Mouse (Mus musculus) embryonic fibroblast, embryonic 13.5 days (primary cell): Measurements from ENCODE around the gene Tab1. TPM values are rescaled to one million over a fixed set of nuclear protein-coding genes. Genes with fewer than 3 reads are reported as not detected.
"Not testable (repeated sequence)": the region's sequence is repeated elsewhere in the genome, so short reads cannot be mapped to it uniquely, and the experiment has no call there.

Source experiments
- H3K27ac ChIP-seq: 2 replicates; pipeline ENCODE4 v1.5.1; 2012; ENCODE audit warnings: low read length, control low read depth, inconsistent platforms; ENCODE audit not compliant: insufficient read depth
- H3K4me1 ChIP-seq: 2 replicates; pipeline ENCODE4 v1.6.1; 2011; ENCODE audit warnings: low read length; ENCODE audit not compliant: control insufficient read depth, insufficient read depth
- H3K4me3 ChIP-seq: 2 replicates; pipeline ENCODE4 v1.5.1; 2011; ENCODE audit warnings: mild to moderate bottlenecking, control low read depth, low read length; ENCODE audit not compliant: insufficient read depth
- CTCF ChIP-seq: IDR thresholded peaks from 2 replicates; pipeline ENCODE4 v1.5.1; 2011; ENCODE audit warnings: mild to moderate bottlenecking, control low read depth, low read length, moderate library complexity, borderline replicate concordance; ENCODE audit not compliant: insufficient read depth
- POLR2A ChIP-seq: IDR thresholded peaks from 2 replicates; pipeline ENCODE4 v1.6.1; 2011; ENCODE audit warnings: low read depth, mild to moderate bottlenecking, control low read depth, low read length, moderate library complexity
- polyA plus RNA-seq: library from polyadenylated mRNA; stranded (reverse); fragments of >200 nt; gene quantifications from 2 replicates; pipeline ENCODE4 v1.2.4, GENCODE M21; 2011; ENCODE audit warnings: low read depth; ENCODE audit not compliant: missing spikeins, insufficient read length

The Tab1 gene
- polyA plus RNA-seq, 1 experiment = 12.2 TPM

DNA sequence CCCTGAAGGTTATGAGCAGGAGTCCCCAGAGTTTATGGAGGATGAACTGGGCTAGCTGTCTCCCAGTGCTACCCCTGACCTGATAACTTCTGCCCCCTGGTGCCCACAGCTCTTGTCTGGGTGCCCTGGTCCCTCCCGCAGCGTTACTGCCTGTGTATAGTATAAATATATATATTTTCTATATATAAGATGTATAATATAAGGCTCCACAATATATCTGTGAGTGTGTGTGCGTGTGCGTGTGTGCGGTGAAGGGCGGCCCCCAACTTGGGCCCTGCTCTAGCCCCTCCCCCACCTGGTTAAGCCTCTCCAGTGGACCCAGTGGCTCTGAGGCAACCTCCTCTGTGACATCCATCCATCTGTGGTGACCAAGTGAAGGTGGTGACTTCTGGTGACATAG, 13.9 kb upstream of the Tab1 start:
- H3K4me1 ChIP-seq = no peaks in the 10 kb centered on the region; the same call in 1 of the 2 replicates
- TF ChIP-seq POLR2A = no peak
- no peak for TF ChIP-seq CTCF
- no peak overlapping the region for H3K4me3 ChIP-seq
- H3K27ac ChIP-seq = no peak overlapping the region

DNA sequence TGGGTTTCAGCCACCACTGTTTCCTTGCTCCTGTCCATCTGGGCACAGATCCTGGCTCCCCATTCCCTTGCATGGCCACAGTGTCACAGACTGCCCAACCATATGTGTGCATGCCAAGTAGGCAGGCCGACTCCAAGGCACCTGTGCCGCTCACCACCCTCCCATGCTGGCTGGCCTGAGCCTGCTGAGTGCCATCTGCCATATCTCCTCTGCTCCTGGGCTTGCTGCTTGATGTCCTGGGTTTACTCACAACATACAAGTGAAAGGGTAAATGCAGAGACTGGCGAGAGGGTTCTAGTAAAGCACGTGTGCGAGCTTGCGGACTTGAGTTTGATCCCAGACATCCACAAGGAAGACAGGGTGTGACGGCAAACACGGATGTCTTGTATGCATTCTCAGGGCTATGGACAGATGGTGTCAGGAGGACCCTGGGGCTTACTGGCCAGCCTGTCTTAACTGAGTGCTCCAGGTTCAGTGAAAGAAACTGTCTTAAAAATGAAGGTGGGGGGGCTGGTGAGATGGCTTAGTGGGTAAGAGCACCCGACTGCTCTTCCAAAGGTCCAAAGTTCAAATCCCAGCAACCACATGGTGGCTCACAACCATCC, 11.1 kb upstream of the Tab1 start:
- Histone ChIP-seq H3K4me1 (no peaks in the 10 kb centered on the region), H3K27ac (no peak overlapping the region), H3K4me3 (no peak overlapping the region)
- TF ChIP-seq POLR2A = no peak
- no peak for TF ChIP-seq CTCF

DNA sequence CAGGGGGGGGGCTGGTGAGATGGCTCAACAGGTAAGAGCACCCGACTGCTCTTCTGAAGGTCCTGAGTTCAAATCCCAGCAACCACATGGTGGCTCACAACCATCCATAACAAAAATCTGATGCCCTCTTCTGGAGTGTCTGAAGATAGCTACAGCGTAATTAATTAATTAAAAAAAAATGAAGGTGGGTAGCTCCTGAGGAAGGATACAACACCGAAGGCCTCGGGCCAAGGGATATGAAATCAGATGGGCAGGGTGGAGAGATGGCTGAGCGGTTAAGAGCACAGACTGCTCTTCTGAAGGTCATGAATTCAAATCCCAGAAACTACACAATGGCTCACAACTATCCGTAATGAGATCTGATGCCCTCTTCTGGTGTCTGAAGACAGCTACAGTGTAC, 10.5 kb upstream of the Tab1 start:
- not testable (repeated sequence) for H3K4me3 ChIP-seq, H3K27ac ChIP-seq, H3K4me1 ChIP-seq

DNA sequence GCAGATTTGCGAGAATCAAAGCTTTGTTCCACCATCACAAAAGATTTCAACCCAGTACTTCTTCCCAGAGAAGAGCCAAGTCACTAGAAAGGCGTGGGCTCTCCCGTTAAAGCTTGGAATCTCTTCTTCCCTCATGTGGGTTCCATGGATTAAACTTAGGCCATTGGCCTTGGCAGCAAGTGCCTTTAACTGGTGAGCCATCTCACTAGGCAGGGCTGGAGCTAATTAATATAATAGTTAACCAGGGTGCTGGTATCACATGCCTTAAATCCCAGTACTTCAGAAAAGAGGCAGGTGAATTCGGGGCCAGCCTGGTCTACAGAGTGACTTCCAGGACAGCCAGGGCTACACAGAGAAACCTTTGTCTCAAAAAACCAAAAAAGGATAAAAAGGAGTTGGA, 8.3 kb upstream of the Tab1 start:
- no peaks in the 10 kb centered on the region for H3K4me1 ChIP-seq
- TF ChIP-seq CTCF = no peak
- no peak for TF ChIP-seq POLR2A
- H3K27ac ChIP-seq = no peak overlapping the region
- no peak overlapping the region for H3K4me3 ChIP-seq

DNA sequence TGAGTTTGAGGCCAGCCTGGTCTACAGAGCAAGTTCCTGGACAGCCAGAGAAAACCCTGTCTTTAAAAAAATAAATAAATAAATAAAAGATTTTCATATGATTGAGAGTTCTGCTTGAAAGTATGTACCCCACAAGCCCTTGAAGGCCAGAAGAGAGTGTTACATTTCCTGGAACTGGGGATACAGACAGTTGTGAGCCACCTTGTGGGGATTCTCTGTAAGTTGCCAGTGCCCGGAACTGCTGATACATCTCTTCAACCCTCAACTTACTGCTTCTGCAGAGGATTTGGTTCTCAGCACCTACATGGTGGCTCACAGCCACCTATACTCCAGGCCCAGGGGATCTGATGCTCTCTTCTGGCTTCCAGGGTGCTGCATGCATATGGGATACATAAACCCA, 5.7 kb upstream of the Tab1 start:
- Histone ChIP-seq H3K4me1 (no peaks in the 10 kb centered on the region), H3K4me3 (no peak overlapping the region), H3K27ac (no peak overlapping the region)
- TF ChIP-seq POLR2A = no peak
- TF ChIP-seq CTCF = no peak

DNA sequence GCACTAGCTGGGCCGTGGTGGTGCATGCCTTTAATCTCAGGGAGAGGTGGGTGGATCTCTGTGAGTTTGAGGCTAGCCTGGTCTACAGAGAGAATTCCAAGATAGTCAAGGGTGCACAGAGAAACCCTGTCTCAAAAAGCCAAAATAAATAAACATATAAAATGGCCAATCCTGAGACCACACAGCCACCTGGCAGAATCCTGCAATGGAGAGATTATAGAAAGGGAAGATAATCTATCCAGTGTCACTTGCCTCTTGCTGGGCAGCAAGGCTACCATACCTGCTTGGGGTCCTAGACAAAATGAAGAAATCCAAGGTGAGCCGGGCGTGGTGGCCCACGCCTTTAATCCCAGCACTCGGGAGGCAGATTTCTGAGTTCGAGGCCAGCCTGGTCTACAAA, 2.9 kb upstream of the Tab1 start:
- no peak overlapping the region for H3K4me3 ChIP-seq
- no peaks in the 10 kb centered on the region for H3K4me1 ChIP-seq
- no peak for TF ChIP-seq POLR2A
- TF ChIP-seq CTCF = no peak
- no peak overlapping the region for H3K27ac ChIP-seq

DNA sequence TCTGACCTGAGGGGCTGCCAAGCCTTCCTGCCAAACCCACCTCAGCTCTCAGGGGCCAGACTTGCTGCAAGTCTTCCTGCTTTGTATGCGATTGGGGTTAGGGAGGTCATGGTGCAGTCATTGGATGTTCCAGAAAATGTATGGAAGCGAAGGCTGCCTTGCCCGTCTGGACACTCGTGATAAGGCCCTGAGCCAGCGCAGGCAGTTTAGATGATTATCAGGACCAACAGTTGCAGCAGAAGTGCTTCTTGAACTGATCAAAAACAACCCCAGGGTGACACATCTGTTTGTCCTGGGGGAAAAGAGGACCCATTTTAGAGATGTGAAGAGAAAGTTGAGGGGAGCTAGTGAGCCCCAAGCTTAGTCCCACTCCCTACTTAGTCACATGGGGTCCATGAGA, 2.2 kb upstream of the Tab1 start:
- Histone ChIP-seq H3K27ac (no peak overlapping the region), H3K4me1 (no peaks in the 10 kb centered on the region), H3K4me3 (no peak overlapping the region)
- no peak for TF ChIP-seq POLR2A

DNA sequence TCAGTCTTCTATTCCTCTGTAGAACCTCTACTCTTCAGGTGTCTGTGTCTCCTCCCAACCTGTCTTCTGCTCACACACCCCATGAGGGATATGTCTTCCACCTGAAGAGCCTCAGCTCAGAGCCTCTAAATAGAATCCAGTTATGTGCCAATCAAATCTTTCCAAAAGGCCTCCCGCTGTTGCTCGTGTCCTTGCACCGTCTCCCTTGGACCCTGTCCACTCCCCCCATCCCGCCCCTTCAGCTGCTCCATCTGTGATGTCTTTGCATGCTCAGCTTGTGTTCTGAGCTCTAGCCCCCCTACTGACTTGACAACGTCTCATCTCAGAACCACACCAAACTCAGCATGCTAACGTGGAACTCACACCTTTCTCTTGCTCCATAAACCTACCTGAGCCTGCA, 1.5 kb upstream of the Tab1 start:
- no peak overlapping the region for H3K27ac ChIP-seq
- no peak for TF ChIP-seq POLR2A
- H3K4me3 ChIP-seq = no peak overlapping the region
- peaks cover 3% of the 10 kb centered on the region; the same call in 1 of the 2 replicates for H3K4me1 ChIP-seq

DNA sequence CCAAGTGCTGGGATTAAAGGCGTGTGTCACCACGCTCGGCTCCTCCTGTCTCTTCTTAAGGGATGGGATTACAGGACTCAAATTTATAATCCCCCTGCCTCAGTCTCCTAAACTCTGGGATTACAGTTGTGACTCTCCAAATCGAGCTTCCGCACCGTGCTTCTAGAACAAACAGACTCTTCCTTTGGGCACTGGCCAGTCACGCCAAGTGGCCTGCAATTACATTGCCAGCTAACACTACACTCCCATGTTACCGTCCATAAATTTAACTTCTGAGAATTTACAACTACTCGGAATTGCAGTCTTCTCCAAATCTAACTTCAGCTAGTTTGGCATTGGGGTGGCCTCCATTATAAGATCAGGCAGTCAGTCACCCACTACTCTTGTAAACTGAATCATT, 475 bp upstream of the Tab1 start:
- H3K4me3 ChIP-seq = no peak overlapping the region
- peaks cover 4% of the 10 kb centered on the region for H3K4me1 ChIP-seq
- TF ChIP-seq CTCF = no peak
- no peak for TF ChIP-seq POLR2A
- H3K27ac ChIP-seq = no peak overlapping the region

DNA sequence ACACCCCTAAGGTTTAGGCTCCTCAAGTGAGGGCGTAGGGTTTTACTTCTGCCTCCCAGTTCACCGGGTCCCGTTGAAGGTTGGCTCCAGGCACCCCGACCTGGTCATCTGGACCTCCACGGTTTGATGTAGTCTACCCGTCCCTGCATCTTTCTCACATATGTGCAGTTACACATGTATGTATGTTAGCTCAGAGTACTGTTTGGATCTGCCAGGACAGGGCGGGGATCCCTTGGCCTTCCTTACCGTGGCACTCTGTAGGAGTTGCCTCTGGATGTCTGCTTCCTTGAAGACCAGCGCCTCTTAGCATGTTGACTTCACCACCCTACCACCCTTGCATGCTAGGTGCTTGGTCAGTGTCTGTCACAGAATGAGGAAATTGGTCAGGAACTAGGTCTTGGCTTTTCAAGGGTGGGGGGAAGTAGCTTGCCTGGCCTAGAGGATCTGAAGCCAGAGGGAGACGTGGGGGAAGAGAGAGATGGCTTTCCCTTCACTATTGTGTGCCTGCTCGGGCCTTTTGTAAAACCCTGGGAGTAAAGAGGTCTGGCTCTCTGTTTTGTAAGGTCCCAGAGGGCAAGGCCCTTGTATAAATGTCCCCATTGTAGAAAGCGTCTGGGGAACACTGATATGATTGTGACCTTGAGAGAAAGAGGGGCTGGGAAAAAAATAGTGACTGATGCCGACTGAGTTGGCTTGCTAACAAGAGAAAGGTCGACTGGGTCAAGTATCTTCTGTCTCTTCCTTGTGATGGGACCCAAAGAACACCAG, 939 bp downstream of the Tab1 start:
- H3K4me1 ChIP-seq = peaks cover 11% of the 10 kb centered on the region
- TF ChIP-seq CTCF (no peak), POLR2A (peak; percentile 54)
- peak overlapping the region; percentile 69 for H3K4me3 ChIP-seq
- H3K27ac ChIP-seq = peak overlapping the region; percentile 95
